Mouse (Mus musculus) induced T-regulatory cell, adult 2 months (primary cell): ENCODE results near the gene Tanc1.
"Not testable (repeated sequence)": the region's sequence is repeated elsewhere in the genome, so short reads cannot be mapped to it uniquely, and the experiment has no call there.

Source experiments
- DNase-seq: peaks from one replicate; pipeline ENCODE4 v3.0.0-alpha.2; 2012; ENCODE audit warnings: low read depth

The Tanc1 gene

DNA sequence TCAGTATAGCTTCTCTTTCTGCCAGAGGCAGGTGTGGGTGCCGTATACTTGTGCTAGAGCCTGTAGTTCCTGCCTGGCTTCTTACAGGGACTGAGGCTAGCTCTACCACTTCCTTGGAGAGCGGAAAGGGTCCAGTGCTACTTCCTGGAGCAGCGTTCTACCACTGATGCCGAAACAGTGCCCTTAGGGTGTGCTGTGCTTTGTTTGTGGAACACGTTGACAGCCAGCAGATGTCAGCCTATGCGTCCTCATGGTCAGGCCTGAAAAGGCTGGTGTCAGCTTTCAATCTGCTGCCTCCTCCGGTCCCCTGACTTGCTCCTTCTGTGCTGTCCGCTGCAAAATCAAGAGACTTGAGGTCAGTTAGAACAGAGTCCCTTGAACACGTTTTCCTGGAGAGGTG is 218.3 kb downstream of the Tanc1 start:
- no peak for DNase-seq

DNA sequence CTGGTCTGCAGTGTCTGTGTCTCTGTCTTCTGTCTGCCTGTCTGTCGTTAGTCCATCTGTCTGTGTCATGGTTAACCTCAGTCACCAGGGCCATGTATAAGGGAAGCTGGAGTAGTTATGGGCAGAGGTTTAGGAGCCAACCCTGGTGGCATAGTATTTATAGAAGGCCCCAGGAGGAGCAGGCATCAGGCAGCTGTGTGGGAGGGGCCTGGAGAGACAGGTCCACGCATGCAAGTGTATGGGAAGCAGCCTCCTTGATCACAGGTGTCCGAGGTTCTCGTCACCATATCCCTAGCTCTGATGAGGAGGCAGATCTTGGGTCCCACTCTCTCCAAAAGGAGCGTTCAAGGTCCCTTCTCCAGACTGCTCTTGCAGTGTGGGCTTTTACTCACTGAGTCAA is 219.1 kb downstream of the Tanc1 start:
- DNase-seq: no peak

GRCm38 (mm10) chr2:59831831-59832230 is 220.0 kb downstream of the Tanc1 start:
- no peak for DNase-seq

DNA sequence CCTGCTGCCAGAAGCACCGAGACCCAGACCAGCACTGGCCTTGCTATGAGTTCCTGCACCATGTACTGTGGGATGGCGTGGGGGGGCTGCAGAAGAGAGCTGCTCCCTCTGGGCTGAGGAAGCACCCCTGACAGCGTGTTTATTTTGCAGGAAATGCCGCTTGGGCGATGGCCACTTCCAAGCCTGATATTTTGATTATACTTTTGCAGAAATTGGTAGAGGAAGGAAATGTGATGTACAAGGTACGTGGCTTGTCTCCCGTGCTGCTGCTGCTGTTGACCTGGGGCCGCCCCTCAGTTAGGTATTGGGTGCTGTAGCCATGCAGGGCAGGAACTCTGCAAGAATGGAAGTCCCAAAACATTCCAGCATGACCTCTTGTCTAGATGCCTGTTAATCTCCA is 227.0 kb downstream of the Tanc1 start:
- no peak for DNase-seq

- DNase-seq: no peak
These were observed 227.9 kb downstream of the Tanc1 start for GRCm38 (mm10) chr2:59839755-59840154.

DNA sequence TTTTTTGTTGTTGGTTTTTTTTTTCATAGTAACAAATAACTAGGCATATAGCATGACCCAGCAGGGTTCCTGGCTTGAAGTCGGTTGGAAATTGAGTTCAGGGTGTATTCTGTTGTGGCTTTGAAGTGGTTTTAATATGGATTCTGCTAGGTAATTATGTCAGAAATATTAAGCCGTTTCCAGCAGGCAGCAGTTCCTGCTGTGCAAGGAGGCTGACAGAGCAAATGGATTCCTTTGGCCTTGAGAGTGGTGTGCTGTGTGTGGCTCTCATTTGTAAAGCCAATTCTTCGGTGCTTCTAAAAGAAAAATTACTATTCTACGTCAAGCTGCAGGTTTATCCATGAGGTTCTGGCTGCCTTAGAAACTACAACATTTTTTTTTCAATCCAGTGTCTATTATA is 228.3 kb downstream of the Tanc1 start:
- DNase-seq: no peak

DNA sequence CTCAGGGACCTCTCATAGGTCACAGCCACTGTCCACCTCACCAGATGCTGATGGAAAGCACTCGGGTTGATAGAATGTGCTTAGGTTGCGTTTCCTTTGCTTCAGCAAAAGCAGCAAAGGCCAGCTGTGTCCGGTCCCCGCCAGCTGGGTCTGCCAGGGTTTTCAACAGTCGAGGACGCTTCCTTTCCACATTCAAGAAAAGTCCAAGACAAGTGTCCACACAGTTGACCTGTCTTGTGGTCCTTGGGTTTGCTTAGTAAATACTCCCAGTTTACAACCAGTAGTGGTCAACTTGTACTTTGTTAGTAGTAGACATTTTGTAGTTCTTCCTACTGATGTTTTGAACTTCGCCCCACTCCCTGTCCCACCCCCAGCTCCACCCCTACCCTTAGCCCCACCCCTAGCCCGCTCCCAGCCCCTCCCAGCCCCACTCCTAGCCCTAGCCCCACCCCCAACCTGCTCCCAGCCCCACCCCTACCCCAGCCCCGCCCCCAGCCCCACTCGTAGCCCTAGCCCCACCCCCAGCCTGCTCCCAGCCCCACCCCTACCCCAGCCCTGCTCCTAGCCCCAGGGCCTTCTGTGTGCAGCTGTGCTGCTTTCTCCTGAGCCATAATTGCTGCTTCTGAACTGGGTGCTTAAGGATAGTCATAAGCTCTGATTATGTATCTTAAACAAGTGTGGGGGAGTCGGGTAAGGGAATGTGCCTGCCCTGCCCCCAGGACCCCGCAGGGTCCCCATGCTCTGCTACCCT is 229.5 kb downstream of the Tanc1 start:
- DNase-seq: peak; percentile 2

GRCm38 (mm10) chr2:59841944-59842343 is 230.1 kb downstream of the Tanc1 start:
- DNase-seq: no peak

DNA sequence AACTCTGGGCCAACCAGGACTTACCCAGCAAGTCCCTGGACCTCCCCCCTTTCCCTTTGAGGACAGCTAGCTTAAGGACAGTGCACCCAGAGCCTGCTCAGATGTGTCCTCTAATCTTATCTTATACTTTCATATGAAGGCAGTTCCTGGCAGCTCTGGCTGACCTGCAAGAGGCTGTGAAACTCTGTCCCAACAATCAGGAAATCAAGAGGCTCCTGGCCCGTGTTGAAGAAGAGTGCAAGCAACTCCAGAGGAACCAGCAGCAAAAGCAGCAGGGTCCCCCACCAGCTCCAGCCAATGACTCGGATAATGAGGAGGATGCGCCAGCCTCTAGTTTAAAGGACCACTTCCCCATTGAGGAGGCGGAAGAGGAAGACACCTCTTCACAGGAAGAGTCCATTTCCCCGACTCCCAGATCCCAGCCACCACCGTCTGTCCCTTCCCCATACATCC is 230.7 kb downstream of the Tanc1 start:
- DNase-seq: no peak

DNA sequence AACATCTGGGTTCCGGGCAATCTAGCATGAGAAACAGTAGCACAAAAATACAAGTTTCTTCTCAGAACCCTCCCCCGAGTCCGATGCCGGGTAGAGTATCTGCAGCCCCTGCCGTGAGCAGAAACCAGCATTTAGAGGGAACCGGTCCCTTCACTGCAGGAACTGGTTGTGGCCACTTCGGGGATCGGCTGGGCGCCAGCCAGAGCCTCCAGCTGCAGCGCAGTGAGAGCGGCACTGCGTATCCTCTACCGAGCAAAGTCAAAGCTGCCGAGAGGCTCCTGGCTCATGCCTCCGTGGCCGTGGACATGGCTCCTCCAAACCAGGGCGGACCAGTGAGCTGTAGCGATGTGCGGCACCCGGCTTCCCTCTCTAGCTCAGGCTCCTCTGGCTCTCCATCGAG is 231.3 kb downstream of the Tanc1 start:
- no peak for DNase-seq

DNA sequence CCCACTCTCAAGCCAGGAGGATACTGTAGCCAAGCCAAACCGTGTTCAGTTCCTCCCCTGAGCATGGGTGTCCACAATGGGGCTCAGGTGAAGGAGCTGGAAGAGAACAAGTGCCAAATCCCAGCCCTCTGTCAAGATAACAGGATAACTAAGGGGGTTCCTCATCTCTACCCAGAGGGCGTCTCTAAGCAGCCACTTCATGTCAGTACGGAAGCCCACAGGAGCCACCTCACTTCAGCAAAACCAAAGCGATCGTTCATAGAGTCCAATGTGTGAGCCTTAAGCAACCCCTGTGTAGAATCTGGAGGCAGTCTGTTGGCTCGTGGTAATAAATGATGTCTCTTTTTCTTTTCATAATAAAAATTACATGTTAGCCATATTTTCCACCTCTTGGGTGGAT is 232.0 kb downstream of the Tanc1 start:
- DNase-seq: no peak

DNA sequence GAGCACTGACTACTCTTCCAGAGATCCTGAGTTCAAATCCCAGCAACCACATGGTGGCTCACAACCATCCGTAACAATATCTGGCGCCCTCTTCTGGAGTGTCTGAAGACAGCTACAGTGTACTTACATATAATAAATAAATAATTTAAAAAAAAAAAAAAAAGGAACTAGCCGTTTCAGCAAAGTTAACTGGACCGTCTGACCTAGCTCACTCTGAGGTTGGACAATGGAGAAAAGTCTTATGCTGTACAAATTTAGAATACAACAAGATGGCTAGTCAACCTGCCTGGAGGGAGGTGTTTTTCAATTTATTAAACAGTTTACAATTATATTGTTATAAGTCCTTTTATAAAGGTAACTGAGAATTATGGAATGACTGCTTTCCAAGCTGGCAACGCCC is 240.0 kb downstream of the Tanc1 start:
- not testable (repeated sequence) for DNase-seq

DNA sequence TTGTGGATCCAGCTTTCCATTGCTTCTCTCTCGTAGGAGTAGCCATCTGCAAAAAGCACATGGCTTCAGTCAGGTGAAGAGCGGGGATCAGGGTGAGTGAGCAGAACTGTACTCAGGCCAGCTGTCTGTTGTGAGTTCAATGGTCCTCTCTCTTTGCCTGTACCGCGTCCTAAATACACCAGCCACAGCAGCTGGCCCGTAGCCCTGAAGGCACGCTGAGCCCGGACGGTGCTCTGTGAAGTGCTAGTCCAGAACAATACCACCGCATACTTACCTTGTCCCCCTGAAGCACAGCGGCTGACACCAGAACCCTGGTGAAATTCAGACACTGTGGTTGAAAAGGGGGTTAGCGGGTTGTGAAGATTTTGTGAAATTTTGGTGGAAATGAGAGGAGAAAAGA is 241.1 kb downstream of the Tanc1 start:
- no peak for DNase-seq

DNA sequence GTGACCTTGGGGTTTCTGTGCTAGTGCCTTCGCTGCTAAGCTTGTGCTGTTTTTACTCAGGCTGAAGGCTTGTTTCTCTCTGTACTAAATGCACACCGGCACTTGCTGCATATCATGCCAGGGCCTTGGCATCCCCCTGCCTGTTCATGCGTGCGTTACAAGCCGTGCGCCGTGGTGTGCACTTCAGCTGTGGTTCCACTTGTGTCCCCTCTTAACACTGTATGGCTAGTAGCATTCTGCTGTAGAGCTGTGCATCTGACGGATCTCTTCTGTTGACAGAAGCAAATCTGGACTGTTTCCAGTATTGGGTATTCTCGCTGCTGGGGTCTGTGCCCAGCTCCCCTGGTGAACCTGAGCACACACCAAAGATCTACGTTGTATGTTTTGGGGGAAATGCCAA is 241.7 kb downstream of the Tanc1 start:
- no peak for DNase-seq

GRCm38 (mm10) chr2:59854363-59854762 is 242.5 kb downstream of the Tanc1 start:
- no peak for DNase-seq

DNA sequence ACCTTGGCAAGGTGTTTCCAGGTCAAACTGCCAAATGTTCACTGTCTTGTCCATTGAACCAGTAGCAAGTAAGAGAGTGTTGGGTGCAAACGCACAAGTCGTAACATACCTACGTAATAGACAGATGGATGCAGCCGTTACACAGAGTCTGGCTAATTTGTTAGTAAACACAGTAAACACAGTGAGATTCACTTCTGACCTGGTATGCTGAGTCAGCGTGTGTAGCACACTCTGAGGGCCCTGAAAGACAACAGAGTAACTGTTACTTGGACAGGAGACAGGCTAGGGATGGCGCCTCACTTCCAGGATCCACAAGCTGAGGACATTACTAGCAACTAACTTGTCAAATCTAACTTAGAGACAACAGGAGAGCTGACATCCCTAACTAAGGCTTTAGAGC is 250.8 kb downstream of the Tanc1 start:
- no peak for DNase-seq

- no peak for DNase-seq
These were observed 258.7 kb downstream of the Tanc1 start for GRCm38 (mm10) chr2:59870526-59870925.

DNA sequence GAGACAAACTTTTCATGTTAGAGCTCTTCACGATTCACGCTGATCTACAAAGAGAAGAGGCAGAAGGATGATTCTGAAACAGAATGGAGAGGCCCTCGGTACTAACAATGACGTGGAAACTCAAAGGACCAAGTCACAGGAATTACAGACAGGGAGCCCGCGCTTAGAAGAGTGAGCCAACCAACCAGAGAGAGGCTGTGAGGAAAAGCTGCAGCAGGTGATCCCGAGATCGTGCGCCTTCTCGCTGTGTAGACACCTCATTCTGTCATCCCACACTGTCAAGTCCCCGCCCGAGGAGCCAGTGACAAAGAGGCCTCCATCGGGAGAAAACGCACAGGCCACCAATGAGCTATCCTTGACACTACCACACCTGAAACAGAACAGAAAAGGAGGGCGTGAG is 264.6 kb downstream of the Tanc1 start:
- DNase-seq: no peak

GRCm38 (mm10) chr2:59877335-59877734 is 265.5 kb downstream of the Tanc1 start:
- DNase-seq: no peak

- DNase-seq: no peak
These were observed 266.4 kb downstream of the Tanc1 start for GRCm38 (mm10) chr2:59878221-59878620.

DNA sequence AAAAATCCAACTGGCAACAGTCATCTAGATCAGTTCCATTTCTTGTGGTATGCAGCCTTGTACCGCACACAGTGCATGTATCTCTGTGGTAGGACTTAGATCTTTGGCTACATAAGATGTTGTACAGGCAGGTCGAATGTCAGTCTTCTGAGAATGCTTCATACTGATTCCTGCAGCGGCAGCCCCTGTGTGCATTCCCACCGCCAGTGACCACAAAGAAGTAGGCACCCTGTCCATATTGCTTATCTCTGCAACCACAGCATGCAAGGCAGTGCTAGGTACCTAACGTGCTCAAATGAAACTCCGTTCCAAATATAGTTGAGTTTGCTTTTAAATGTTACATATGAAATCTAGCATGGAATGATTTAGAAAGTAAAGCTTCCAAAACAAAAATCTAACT is 269.6 kb downstream of the Tanc1 start:
- peak; percentile 36 for DNase-seq

DNA sequence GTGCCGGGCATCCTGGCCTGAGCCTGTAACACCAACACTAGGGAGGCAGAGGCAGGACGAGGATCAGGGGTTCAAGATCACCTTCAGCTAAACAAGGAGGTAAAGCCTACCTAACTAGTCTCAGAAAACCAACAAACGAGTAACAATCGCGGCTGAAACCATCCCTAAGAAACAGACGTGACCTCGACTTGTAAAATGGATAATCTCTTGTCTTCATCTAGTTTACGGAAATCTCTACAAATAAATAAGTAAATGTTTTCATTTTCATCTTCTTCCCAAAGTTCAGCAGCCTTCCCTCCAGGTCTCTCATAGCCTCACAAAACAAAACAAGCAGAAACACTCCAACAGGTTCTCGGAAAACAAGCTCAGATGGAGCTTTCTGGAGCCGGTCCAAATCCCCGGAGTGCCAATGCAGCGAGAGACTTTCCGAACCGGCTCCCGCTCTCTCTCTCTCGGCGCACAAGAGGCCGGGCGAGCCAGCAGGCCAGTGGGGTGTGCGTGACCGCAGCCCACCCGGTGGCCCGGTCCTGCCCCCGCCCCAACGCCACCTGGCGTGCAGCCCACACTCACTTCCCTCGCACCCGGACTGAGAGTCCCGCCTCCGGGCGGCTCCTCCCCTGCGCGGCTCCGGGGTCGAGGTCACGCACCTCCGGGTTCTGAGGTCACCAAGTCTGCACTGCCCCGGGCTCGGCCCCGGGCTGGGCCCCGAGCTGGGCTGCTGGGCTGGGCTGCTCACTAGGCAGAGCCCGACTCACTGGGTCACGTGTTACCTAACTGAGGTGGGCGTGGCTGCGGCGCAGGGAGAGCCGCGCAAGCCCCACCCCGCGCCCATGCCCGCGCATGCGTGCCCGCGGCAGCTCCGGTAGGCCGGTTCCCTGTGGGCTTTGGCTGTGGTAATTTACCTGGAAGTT is 270.2 kb downstream of the Tanc1 start, which contains the start of gene Wdsub1:
TSS of gene Wdsub1 (minus strand) at position 761 of the 911 bp plus-strand sequence.
- peak; percentile 94 for DNase-seq

GRCm38 (mm10) chr2:59882742-59883281 is 271.0 kb downstream of the Tanc1 start:
- DNase-seq: no peak
